Mouse (Mus musculus) splenic B cell, adult 2 months (primary cell): ENCODE data around the gene Olfr31.

Experiments used
- DNase-seq: peaks from one replicate; pipeline ENCODE4 v3.0.0-alpha.2; 2011; ENCODE audit warnings: low read depth, low spot score
- H3K27me3 ChIP-seq: 2 replicates; pipeline ENCODE4 v1.6.1; 2012; ENCODE audit warnings: mild to moderate bottlenecking, low read length, moderate library complexity, mixed read lengths; ENCODE audit not compliant: control insufficient read depth, poor library complexity, insufficient read depth, severe bottlenecking
- H3K36me3 ChIP-seq: 2 replicates; pipeline ENCODE4 v1.6.1; 2012; ENCODE audit warnings: mild to moderate bottlenecking, low read length, moderate library complexity, mixed read lengths; ENCODE audit not compliant: control insufficient read depth, poor library complexity, insufficient read depth, severe bottlenecking

Olfr31 gene

GRCm38 (mm10) chr14:14351148-14351455, 28.5 kb downstream of the Olfr31 start:
- H3K36me3 ChIP-seq, result no peaks in the 10 kb centered on the region
- DNase-seq, result no peak
- H3K27me3 ChIP-seq, result no peaks in the 10 kb centered on the region

GRCm38 (mm10) chr14:14351721-14352590, 29.3 kb downstream of the Olfr31 start:
- DNase-seq, result peak; percentile 87
- H3K36me3 ChIP-seq, result no peaks in the 10 kb centered on the region
- H3K27me3 ChIP-seq, result no peaks in the 10 kb centered on the region

- H3K36me3 ChIP-seq, result no peaks in the 10 kb centered on the region
- DNase-seq, result peak; percentile 54
- no peaks in the 10 kb centered on the region for H3K27me3 ChIP-seq
Observed at GRCm38 (mm10) chr14:14352606-14353005, 30.0 kb downstream of the Olfr31 start.

- no peaks in the 10 kb centered on the region for H3K36me3 ChIP-seq
- peak; percentile 46 for DNase-seq
- no peaks in the 10 kb centered on the region for H3K27me3 ChIP-seq
Observed at GRCm38 (mm10) chr14:14353081-14353732, 30.6 kb downstream of the Olfr31 start.

- no peaks in the 10 kb centered on the region for H3K36me3 ChIP-seq
- peak; percentile 53 for DNase-seq
- no peaks in the 10 kb centered on the region for H3K27me3 ChIP-seq
Observed at GRCm38 (mm10) chr14:14353740-14354510, 31.3 kb downstream of the Olfr31 start.

- Histone ChIP-seq H3K36me3 (no peaks in the 10 kb centered on the region), H3K27me3 (no peaks in the 10 kb centered on the region)
- DNase-seq, result peak; percentile 54
Observed at GRCm38 (mm10) chr14:14354511-14355359, 32.1 kb downstream of the Olfr31 start.

- Histone ChIP-seq H3K27me3 (no peaks in the 10 kb centered on the region), H3K36me3 (no peaks in the 10 kb centered on the region)
- DNase-seq, result no peak
Observed at GRCm38 (mm10) chr14:14355360-14355646, 32.7 kb downstream of the Olfr31 start.
